Mouse (Mus musculus): ENCODE results near the gene Grap2. TPM values are rescaled to one million over a fixed set of nuclear protein-coding genes. Genes with fewer than 3 reads are reported as not detected.
"Not testable (repeated sequence)": the region's sequence is repeated elsewhere in the genome, so short reads cannot be mapped to it uniquely, and the experiment has no call there.

Gene Grap2
- total RNA-seq, 1 experiment from 2014 or later = 108 TPM

DNA sequence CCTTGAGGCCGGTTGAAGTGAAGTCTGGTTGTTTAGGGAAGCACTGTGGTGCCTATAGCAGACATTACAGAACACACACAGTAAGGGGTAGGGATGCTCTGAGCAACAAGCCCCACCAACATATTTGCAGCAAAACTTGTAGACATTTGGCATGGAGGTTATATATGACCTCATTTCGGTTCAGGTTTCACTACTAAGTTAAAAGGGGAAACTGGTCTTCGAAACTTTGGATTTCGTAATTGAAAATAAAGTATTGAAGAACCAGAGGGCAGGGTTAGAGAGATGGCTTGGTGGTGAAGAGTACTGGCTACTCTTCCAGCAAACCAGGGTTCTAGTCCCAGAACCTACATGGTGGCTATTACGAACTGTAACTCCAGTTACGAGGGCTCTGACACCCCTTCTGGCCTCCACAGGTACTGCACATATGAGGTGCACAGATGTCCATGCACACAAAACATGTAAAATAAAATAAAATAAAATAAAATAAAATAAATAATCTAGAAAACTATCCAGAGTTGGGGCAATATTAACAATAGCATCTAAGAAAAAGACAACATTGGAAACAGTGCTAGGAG, 8.7 kb upstream of the Grap2 start:
- ATAC-seq (ENCODE audit: extremely low read depth, insufficient number of reproducible peaks, low FRiP score, poor library complexity, severe bottlenecking) = no peak

DNA sequence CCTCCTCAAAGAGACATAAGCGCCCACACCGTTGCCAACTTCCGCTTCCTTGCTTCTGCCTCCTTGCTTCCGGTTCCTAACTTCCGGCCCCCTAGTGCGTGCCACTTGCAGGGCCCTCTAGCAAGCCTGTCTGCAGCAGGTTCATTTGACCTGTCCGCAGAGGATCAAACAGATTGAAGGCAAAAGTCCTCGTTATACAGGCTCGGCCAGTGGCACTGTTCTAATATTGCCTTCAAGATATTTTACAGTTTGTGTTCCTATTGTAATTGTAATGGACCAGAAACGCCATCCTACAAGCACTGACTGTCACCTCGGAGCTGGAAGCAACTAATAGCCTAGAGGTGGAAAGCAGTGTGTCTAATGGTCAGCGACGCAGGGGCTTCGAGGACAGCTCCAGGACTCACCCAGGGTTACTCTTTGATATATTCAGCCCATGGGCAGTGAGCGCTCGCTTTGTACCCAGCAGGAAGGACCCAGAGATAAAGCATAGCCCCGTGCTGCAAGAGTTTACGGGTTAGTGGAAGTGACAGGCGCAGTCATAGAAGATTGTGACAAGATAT, 7.2 kb upstream of the Grap2 start, which contains the start of gene Enthd1:
Gene Enthd1 (minus strand): TSS at position 51 of the 560 bp plus-strand sequence.
- ATAC-seq (ENCODE audit: extremely low read depth, insufficient number of reproducible peaks, low FRiP score, poor library complexity, severe bottlenecking) = no peak

DNA sequence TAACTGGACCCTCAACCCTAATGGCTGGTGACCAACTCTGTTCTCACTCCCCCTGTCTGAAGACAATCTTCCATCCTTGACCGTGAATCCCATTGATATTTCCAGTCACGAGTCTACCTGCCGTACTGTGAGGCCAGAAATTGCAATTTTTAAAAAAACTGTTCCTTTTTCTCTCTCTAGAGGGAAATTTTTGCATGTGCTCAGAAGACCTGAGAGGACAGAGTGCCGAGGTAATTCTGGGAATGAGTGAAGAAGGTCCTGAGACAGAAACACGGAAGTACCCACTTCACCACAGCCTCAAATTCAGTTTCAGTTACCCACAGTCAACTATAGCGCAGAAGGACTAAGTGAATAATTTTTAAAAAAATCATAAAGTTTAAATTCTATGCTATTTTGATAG, 5.7 kb upstream of the Grap2 start:
- no peak for ATAC-seq (ENCODE audit: extremely low read depth, insufficient number of reproducible peaks, low FRiP score, poor library complexity, severe bottlenecking)

DNA sequence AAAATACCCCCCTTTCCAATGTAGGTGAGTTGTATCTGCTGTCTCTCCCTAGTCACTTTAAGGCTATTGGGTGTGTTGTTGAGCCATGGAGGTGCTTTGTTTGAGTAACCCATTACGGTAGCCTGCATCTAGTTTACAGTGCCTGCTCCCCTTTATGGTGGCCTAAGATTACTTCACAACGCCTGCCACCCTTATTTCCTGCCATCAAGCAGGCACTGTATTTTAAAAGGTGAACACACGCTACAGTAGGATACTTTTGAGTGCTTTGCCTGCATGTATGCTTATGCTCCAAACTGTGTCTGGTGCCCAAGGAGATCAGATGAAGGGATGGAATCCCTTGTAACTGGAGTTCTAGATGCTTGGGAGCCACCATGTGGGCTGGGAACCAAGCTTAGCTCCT, 5.3 kb upstream of the Grap2 start:
- ATAC-seq (ENCODE audit: extremely low read depth, insufficient number of reproducible peaks, low FRiP score, poor library complexity, severe bottlenecking) = no peak

DNA sequence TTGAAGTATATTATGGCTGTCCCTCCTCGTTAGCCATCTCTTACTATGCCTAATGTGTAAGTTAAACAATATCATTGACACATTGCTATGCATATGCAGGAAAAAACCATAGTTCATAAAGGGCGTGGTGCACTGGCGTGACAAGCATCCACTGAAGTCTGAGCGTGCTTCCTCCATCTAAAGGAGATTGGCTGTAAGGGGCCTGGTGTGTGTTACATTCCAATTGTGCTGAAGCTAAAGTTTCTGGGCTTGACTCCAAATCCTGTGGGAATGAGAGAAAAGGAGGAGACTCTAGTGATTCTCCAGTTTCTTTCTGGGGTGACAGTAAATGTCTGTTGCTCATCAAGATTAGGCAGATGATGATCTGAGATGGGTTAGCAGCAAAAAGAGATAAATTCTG, 4.7 kb upstream of the Grap2 start:
- no peak for ATAC-seq (ENCODE audit: extremely low read depth, insufficient number of reproducible peaks, low FRiP score, poor library complexity, severe bottlenecking)

DNA sequence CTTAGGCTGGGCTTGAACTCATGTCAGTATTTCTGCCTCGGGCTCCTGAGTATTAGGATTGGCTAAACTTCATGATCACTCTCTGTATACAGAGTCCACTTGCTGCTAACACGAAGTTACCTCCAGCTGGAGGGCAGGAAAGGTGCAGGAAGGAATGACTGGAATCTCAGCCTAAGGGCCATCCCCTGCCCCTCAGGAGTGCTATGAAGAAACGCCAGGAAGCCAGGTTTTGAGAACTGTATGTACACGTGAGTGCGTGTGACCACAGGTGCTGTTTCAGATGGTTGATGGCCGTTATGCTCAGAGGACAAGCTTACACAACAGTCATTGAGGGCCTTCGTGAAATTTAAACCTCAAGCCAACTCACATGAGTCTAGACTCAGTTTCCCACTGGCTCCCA, 3.2 kb upstream of the Grap2 start:
- ATAC-seq (ENCODE audit: extremely low read depth, insufficient number of reproducible peaks, low FRiP score, poor library complexity, severe bottlenecking) = no peak

DNA sequence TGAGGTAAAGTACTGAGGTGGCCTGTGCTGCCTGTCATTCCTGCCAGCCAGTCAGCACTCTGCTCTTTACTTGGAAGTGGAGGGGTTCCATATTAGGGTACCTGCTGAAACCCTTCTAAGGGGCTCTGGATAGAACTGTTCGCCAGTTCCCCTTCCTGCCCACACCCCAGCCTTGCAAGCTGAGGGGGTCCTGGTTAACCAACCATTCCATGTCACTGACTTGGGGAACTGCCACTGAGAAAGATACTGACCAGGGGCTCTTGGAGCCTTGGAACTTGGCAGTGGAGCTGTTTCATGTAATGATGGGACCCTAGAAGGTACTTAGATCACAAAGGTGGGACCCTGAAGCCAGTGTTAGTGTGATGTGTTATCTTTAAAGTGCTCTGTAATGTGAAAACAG, 2.2 kb upstream of the Grap2 start:
- ATAC-seq (ENCODE audit: extremely low read depth, insufficient number of reproducible peaks, low FRiP score, poor library complexity, severe bottlenecking) = no peak

DNA sequence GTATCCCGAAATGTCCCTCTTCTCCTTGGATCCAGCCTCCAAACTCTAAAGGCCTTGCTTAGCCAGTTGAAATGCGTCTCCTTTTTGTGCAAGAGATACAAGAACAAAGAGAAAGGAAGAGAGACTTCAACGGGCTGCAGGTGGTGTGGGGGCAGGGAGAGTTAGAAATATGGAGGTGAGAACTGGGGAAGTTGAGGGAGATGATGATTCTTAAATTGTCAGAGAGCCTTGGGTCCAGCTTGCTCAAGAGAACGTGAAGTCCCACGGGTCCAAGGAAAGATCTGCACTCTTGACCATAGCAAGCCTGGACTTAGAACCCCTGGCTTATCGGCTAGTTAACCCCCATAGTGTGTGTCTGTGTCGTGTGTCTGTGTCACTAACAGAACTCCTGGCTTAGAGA, 783 bp upstream of the Grap2 start:
- no peak for ATAC-seq (ENCODE audit: extremely low read depth, insufficient number of reproducible peaks, low FRiP score, poor library complexity, severe bottlenecking)

DNA sequence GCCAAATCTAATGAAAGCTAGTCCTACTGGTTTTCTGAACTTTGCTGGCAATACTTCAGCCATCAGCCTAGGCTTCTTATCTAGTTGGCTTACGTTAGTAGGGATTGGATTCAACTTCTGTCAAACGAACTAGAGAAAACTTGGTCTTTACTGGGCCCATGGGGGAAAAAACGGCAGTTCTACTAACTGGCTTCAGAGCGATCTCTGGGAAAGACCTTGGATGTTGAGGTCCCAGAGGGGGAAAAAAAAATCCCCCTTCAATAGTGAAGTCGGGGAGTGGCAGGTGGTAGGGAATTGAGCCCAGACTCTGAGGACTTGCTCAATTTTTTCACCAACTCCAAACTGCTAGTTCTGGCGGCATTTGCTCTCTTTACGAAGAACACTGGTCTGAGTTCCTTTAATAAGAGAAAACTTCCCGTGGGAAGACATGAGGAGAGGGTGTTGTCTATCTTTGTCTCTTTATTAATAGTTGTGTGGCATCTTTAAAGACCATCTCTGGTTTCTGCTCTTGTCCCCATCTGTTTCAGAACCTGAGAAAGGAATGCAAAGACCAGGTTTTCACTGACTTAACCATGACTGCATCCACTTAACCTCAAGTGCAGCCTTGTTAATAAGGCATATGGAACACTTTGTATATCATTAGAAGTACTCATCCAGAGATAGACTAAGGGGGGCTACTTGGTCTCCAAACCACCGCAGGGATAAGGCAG, 572 bp downstream of the Grap2 start:
- ATAC-seq (ENCODE audit: extremely low read depth, insufficient number of reproducible peaks, low FRiP score, poor library complexity, severe bottlenecking) = no peak

DNA sequence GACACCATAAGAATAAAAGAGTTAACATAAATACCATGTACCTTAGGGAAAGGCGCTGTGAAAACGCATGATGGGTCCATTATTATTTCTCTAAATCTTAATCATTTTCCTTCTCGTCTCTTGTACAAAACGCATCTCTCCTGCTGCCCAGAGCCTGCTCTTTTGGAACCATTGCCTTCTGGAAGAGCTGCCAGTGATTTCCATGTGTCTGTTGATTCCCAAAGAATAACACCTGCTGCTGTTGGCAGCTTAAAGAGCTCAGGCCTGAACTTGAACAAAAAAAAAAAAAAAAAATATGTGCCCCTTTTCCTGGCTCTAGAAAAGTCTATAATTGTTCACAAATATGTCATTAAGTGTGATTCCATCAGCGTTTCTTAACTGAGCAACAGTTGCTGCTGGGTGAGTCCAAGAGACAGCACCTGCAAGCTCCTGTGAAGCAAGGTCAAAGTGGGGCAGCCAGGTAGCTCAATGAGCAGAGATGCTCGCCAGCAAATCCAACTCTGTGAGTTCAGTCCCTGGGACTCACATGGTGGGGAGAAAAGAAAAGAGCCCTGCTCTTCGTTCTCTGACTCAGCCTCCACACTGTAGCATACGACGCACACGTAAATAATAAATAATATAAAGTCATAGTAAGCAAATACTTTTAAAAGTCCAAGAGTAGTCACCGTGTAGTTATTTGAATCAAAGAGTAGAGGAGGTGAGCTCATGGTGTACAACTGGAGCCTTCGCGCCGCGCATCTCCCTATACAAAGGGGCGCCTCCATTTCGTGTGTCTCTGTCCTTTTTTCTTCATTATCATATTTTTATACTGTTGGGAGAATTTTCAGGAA, 2.0 kb downstream of the Grap2 start:
- no peak for ATAC-seq (ENCODE audit: extremely low read depth, insufficient number of reproducible peaks, low FRiP score, poor library complexity, severe bottlenecking)

DNA sequence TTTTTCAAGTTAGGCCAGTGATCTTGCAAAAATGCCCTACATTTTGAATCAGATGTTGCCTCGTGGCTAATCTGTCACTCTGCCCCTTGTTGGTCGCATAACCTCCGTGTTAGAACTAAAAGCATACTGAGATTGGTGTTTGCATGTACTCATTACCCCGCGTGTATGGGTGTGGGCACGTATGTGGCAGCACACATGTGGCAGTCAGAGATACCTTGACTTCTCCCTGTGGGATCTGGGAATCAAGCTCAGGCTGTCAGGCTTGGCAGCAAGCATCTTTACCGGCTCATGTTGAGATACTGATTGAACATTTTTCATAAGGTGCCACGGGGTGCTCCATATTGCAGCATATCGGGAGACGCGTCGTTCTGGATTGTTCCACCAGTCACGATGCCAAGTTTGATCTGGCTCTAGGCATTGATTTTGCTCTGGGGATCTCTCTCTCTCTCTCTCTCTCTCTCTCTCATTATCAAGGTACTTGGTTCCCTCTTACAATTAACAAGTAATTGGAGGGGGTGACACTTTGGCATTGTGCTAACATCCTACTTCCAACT, 3.5 kb downstream of the Grap2 start:
- ATAC-seq (ENCODE audit: extremely low read depth, insufficient number of reproducible peaks, low FRiP score, poor library complexity, severe bottlenecking) = no peak

DNA sequence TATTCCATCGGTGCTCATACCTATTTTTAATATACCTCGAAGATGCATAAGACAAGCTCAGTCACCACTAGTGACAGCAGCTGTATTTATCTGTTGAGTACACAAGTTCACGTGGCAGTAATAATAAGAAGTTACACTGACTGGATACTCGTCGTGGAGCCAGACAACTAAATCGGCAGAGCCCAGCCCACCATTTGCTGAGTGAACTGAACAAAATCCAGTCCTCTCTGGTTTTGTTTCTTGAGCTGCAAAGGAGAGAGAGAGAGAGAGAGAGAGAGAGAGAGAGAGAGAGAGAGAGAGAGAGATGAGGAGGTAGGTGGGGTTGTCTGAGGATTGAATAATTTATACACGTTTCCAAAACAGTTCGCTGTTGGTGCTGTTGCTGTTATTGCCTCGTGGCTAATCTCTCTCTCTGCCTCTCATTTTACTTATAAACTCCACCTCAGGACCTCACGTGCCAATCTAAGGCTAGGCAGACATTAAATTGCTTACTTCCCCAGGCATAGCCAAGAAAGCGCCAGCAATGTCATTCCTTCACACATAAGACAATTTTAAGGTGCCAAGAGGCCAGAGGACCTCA, 4.1 kb downstream of the Grap2 start:
- no peak for ATAC-seq (ENCODE audit: extremely low read depth, insufficient number of reproducible peaks, low FRiP score, poor library complexity, severe bottlenecking)

DNA sequence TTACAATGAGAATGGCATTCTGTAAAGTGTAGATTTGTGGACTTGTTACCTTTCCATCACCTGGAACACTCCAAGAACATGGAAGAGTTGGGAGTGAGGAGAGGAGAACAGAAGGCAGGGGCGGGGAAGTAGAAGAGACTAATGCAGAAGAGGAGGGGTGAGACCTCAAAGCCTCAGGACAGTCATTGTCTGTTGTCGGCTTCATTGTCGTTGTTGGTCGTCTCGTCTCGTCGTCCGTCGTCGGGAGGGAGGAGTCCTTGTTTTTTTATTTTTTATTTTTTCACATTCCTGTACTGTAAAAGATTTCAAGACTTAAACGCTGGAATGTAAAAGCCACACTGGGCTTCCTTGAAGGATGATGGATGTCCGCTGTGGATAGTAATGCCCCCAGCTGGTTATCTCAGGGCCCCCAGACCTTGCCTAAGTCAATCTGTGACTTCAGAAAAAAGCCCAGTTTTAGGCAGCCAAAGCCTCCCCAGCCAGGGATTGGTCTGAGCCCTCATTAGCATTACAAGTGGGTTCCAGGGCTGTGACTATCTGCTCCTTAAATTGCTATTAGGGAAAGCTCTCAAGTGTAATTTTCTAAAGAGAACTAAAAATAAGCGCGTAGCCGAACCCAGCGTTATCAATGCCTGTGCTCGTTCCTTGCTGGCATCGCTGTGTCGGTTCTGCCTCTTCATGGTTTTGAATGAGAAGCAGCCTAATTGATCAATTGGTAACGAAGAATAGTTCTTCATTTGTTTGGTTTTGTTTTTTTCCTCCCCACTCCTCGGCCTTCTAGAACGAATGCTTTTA, 5.0 kb downstream of the Grap2 start:
- no peak for ATAC-seq (ENCODE audit: extremely low read depth, insufficient number of reproducible peaks, low FRiP score, poor library complexity, severe bottlenecking)

DNA sequence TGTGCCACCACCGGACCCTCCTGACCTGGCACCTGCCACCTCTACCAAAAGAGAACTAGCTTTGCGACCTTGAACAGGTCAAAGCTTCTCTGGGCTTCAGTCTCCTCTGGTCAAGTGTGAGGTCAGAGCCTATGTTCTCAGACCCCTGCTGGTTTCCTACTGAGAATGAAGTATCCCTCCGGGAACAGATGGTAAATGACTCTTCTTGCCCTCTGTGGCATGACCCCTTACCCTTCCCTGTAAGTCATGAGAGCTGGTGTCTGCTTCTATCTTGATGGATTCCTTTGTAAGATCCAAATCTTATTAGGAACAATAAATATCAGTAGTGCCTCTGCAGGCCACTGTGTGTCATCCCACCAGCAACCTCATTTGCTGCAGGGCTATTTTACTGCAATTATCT, 6.7 kb downstream of the Grap2 start:
- no peak for ATAC-seq (ENCODE audit: extremely low read depth, insufficient number of reproducible peaks, low FRiP score, poor library complexity, severe bottlenecking)

DNA sequence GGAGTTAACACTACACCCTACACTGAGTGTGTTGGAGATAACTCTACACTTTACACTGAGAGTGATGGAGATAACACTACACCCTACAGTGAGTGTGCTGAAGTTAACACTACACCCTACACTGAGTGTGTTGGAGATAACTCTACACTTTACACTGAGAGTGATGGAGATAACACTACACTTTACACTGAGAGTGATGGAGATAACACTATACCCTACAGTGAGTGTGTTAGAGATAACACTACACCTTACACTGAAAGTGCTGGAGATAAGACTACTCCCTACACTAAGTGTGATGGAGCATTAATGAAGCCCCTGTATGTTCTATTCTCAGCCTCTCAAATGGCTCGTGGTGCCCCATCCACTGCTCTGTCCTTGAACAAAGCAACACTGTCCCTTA, 8.2 kb downstream of the Grap2 start:
- ATAC-seq (ENCODE audit: extremely low read depth, insufficient number of reproducible peaks, low FRiP score, poor library complexity, severe bottlenecking) = not testable (repeated sequence)

DNA sequence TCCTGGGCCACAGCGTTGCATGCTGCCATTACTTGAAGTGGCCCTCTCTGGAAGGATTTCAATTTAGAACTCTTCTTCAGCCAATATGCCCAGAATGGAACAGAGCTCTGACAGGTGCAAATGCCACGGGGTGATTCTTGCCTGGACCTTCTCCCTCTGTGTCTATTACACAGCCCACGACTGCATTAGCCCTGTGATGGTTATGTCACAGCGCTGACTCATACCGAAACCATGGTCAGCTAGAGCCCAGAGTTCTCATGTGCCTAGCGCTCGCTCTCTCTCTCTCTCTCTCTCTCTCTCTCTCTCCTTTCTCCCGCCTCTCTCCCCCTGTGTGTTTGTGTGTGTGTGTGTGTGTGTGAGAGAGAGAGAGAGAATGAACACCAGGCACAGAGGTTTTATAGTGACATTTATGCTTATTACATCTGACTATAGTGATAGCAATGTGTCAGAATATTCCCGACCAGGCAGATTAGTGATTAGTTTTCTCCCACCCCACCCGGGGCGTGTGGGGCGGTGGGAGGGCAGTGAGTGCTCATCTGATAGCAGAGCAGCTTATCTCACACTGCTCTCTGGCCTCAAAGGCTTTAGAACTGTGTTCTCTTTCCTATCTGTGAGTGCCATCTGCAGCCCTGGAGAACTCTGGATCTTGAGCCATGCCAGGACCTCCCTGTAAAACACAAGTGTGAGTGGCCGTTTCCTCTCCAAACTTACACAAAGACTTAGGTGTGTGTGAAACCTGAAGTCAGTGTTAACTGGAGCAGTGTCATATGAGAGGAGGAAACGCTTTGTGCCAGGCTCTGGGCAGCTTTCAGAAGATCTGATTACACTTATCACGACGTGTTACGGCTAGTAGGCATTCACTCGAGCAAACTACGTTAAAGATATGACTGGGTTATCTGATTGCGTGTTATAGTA, 10.4 kb downstream of the Grap2 start:
- ATAC-seq (ENCODE audit: extremely low read depth, insufficient number of reproducible peaks, low FRiP score, poor library complexity, severe bottlenecking) = peak; percentile 50; the same call in 1 of the 2 replicates

DNA sequence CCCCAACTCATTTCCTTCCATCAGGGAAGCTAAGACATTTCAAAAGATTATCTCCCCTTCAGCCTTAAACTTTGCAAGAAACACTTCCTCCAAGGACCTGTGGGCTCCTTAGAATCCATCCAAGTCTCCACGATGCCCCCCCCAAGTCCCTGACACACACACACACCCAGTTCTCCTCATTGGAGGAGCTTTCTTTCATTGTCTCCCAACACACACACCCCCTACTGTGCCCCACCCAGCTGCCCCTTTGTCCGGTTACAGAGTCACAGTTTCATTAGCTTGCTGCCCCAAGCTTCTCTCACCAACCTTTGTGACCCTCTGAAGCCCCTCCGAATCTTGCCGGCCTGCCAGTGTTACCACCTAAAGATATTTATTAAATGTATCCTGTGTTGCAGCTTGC, 13.9 kb downstream of the Grap2 start:
- no peak for ATAC-seq (ENCODE audit: extremely low read depth, insufficient number of reproducible peaks, low FRiP score, poor library complexity, severe bottlenecking)
